ENCODE assay signal across 23 mouse cellular contexts in the genomic region with DNA sequence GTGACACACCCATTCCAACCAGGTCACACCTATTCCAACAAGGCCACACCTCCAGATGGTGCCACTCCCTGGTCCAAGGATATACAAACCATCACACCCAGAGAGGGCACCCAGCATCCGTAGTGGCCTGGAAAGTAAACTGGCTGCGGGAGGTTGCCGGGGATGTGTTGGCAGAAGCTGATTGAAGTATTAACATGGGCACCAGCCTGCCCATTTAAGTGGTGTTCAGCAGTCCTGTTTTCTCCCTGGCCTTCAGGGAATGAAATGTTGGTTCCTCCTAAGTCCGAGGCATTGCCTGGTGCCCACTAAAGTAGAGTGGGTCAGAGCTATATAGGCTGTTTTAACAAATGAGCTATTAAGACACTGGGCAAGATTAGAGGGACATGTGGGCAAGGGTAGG. TPM values are rescaled to one million over a fixed set of nuclear protein-coding genes. Genes with fewer than 3 reads are reported as not detected.
A peak's percentile ranks its signal among the peaks of the same experiment; 100 is the strongest.
DNase-seq lines count a peak whose midpoint lies in the region; ATAC-seq and TF ChIP-seq lines count a peak whose summit lies in the region.
"Had no signal": no experiment of that assay in that cellular context is flagged by ENCODE, and none has a peak within 500 bp of the region (broad histone marks: within the 10 kb centered on the region; RNA-seq: fewer than 3 reads in every experiment).

No protein-coding gene starts in this region.

- H3K36me3 ChIP-seq in liver, embryonic 13.5 days, result peaks cover 80% of the 10 kb centered on the region
- H3K36me3 ChIP-seq in liver, embryonic 11.5 days (ENCODE audit: control insufficient read depth, insufficient read depth, low read length), result peaks cover 39% of the 10 kb centered on the region
- H3K36me3 ChIP-seq in ES-Bruce4 (ENCODE audit: control insufficient read depth, insufficient read depth, low read length, poor library complexity, severe bottlenecking), result peaks cover 42% of the 10 kb centered on the region
- H3K36me3 ChIP-seq in forebrain, embryonic 16.5 days (ENCODE audit: control insufficient read depth, insufficient read depth), result peaks cover 49% of the 10 kb centered on the region

- no peak overlapping the region for H3K27ac ChIP-seq in liver, embryonic 13.5 days
- H3K27ac ChIP-seq in liver, embryonic 11.5 days (ENCODE audit: low read depth, low read length), result no peak overlapping the region
- 0 out of 2 replicates have a peak overlapping the region, but pooled peaks have one; percentile 63 for H3K27ac ChIP-seq in ES-Bruce4 (ENCODE audit: insufficient read depth, low read length)
- no peak overlapping the region for H3K27ac ChIP-seq in forebrain, embryonic 16.5 days (ENCODE audit: low read length)
- H3K27ac ChIP-seq: forebrain, embryonic 12.5 days; forebrain, embryonic 15.5 days; heart, embryonic 15.5 days; hindbrain, embryonic 10.5 days; hindbrain, embryonic 13.5 days; intestine, embryonic 15.5 days had no signal

- no peak overlapping the region for H3K4me2 ChIP-seq in liver, embryonic 13.5 days
- no peak overlapping the region for H3K4me2 ChIP-seq in liver, embryonic 11.5 days
- H3K4me2 ChIP-seq in forebrain, embryonic 16.5 days (ENCODE audit: low read length), result no peak overlapping the region
- H3K4me2 ChIP-seq: forebrain, embryonic 12.5 days; forebrain, embryonic 15.5 days; heart, embryonic 12.5 days; heart, embryonic 15.5 days; hindbrain, embryonic 13.5 days; intestine, embryonic 15.5 days had no signal

- TF ChIP-seq CTCF in ES-Bruce4 (IDR thresholded peaks at IDR 0.05; ENCODE audit: low read depth, low read length), result no peak

- H3K4me1 ChIP-seq in liver, embryonic 13.5 days (replicated peaks), result peaks cover 24% of the 10 kb centered on the region
- no peaks in the 10 kb centered on the region for H3K4me1 ChIP-seq in liver, embryonic 11.5 days (replicated peaks; ENCODE audit: control insufficient read depth, insufficient read depth, low read length)
- H3K4me1 ChIP-seq in ES-Bruce4 (ENCODE audit: control insufficient read depth, insufficient read depth, low read length), result no peaks in the 10 kb centered on the region
- peaks cover 4% of the 10 kb centered on the region for H3K4me1 ChIP-seq in forebrain, embryonic 16.5 days (replicated peaks; ENCODE audit: control insufficient read depth, insufficient read depth, low read length)
- H3K4me1 ChIP-seq: forebrain, embryonic 12.5 days; heart, embryonic 15.5 days; hindbrain, embryonic 10.5 days; hindbrain, embryonic 13.5 days; intestine, embryonic 15.5 days had no signal

- no peaks in the 10 kb centered on the region for H3K27me3 ChIP-seq in liver, embryonic 13.5 days
- H3K27me3 ChIP-seq in liver, embryonic 11.5 days (replicated peaks; ENCODE audit: control insufficient read depth, insufficient read depth, low read length), result no peaks in the 10 kb centered on the region
- no peaks in the 10 kb centered on the region for H3K27me3 ChIP-seq in ES-Bruce4 (ENCODE audit: control insufficient read depth, insufficient read depth, low read length, poor library complexity, severe bottlenecking)
- no peaks in the 10 kb centered on the region for H3K27me3 ChIP-seq in forebrain, embryonic 16.5 days (replicated peaks; ENCODE audit: control insufficient read depth, insufficient read depth, low read length)
- H3K27me3 ChIP-seq: forebrain, embryonic 12.5 days; forebrain, embryonic 15.5 days; heart, embryonic 12.5 days; heart, embryonic 15.5 days; hindbrain, embryonic 13.5 days; intestine, embryonic 15.5 days had no signal

- no peak for DNase-seq in liver, embryonic 13.5 days
- DNase-seq in liver, embryonic 11.5 days (ENCODE audit: low spot score), result no peak
- DNase-seq in thymus, postnatal 25 days, result no peak
- DNase-seq: adrenal gland, adult 2 months; adrenal gland, postnatal 25 days; cerebellum, adult 18-20 months; cerebellum, adult 9-10 months; cerebellum, postnatal 14 days; gastrocnemius, postnatal 10 days; gastrocnemius, postnatal 36 days; heart, postnatal 10 days; heart, postnatal 36 days had no signal

- no peak for TF ChIP-seq POLR2A in ES-Bruce4 (IDR thresholded peaks at IDR 0.05; ENCODE audit: insufficient read depth, low read length)

- no peaks in the 10 kb centered on the region for H3K9me3 ChIP-seq in liver, embryonic 13.5 days (replicated peaks)
- H3K9me3 ChIP-seq in liver, embryonic 11.5 days (ENCODE audit: control insufficient read depth, low read length), result no peaks in the 10 kb centered on the region
- H3K9me3 ChIP-seq in ES-Bruce4 (replicated peaks; ENCODE audit: control insufficient read depth, insufficient read depth, low read length, poor library complexity, severe bottlenecking), result no peaks in the 10 kb centered on the region
- H3K9me3 ChIP-seq in forebrain, embryonic 16.5 days (ENCODE audit: control insufficient read depth, low read length), result no peaks in the 10 kb centered on the region
- H3K9me3 ChIP-seq: forebrain, embryonic 12.5 days; forebrain, embryonic 15.5 days; heart, embryonic 12.5 days; heart, embryonic 15.5 days; hindbrain, embryonic 10.5 days; hindbrain, embryonic 13.5 days; intestine, embryonic 15.5 days had no signal

- WGBS in liver, embryonic 13.5 days (ENCODE audit: insufficient replicate concordance), result 84% methylated on average over 4 of the region's 4 CpGs
- 94% methylated on average over 4 of the region's 4 CpGs for WGBS in liver, embryonic 11.5 days
- WGBS in forebrain, embryonic 16.5 days, result 95% methylated on average over 4 of the region's 4 CpGs

- peak; percentile 45; the same call in 1 of the 2 replicates for ATAC-seq in liver, embryonic 13.5 days (ENCODE audit: low read depth)
- no peak for ATAC-seq in liver, embryonic 11.5 days (replicated peaks; ENCODE audit: low FRiP score)
- peak; percentile 72 for ATAC-seq in erythroblast, adult 5-6 weeks (replicated peaks; ENCODE audit: low FRiP score, poor library complexity, severe bottlenecking)
- ATAC-seq in forebrain, embryonic 16.5 days, result no peak
- ATAC-seq: CD4-positive, CD25-positive, alpha-beta regulatory T cell, adult 4 months; forebrain, embryonic 15.5 days; intestine, embryonic 15.5 days had no signal

- H3K9ac ChIP-seq in liver, embryonic 13.5 days, result no peak overlapping the region
- no peak overlapping the region for H3K9ac ChIP-seq in liver, embryonic 11.5 days (ENCODE audit: low read depth, low read length)
- H3K9ac ChIP-seq in ES-Bruce4 (ENCODE audit: low read depth, poor library complexity, severe bottlenecking), result peak overlapping the region; percentile 55; the same call in 1 of the 2 replicates
- H3K9ac ChIP-seq in forebrain, embryonic 16.5 days (replicated peaks; ENCODE audit: low read depth, low read length), result no peak overlapping the region
- H3K9ac ChIP-seq: forebrain, embryonic 12.5 days; forebrain, embryonic 15.5 days; heart, embryonic 12.5 days; heart, embryonic 15.5 days; hindbrain, embryonic 13.5 days; intestine, embryonic 15.5 days had no signal

- no peak for TF ChIP-seq EP300 in ES-Bruce4 (IDR thresholded peaks at IDR 0.05; ENCODE audit: insufficient read depth, low read depth, low read length)

- no peak overlapping the region for H3K4me3 ChIP-seq in liver, embryonic 13.5 days (replicated peaks)
- H3K4me3 ChIP-seq in liver, embryonic 11.5 days (ENCODE audit: low read depth, low read length), result no peak overlapping the region
- no peak overlapping the region for H3K4me3 ChIP-seq in ES-Bruce4 (ENCODE audit: low read depth, low read length)
- no peak overlapping the region for H3K4me3 ChIP-seq in forebrain, embryonic 16.5 days (replicated peaks; ENCODE audit: low read length)
- H3K4me3 ChIP-seq: forebrain, embryonic 12.5 days; forebrain, embryonic 15.5 days; heart, embryonic 12.5 days; heart, embryonic 15.5 days; hindbrain, embryonic 10.5 days; hindbrain, embryonic 13.5 days; intestine, embryonic 15.5 days had no signal

RNA-seq across cellular contexts. Expression of gene Drosha, which starts 8.0 kb away (rescaled TPM):
- polyA plus RNA-seq in liver, embryonic 13.5 days (2015; fragmentation: Nextera tagmentation; extraction: Ambion mirVana), result 14.3 and 20.4 TPM in 2 replicates
- 50.4 and 52.2 TPM in 2 replicates for polyA plus RNA-seq in liver, embryonic 11.5 days (2014; fragmentation: Nextera tagmentation; extraction: Ambion mirVana)
- 120 and 123 TPM in 2 replicates for polyA plus RNA-seq in ES-Bruce4 (2011; ENCODE audit: insufficient read depth, insufficient read length, low read depth, missing spikeins)
- total RNA-seq in erythroblast, adult 5-6 weeks (2015; ENCODE audit: low replicate concordance), result 13.0 and 13.8 TPM in 2 replicates
- total RNA-seq in erythroblast, adult 5-6 weeks (2017; ENCODE audit: low replicate concordance), result 8.1 and 8.5 TPM in 2 replicates
- polyA plus RNA-seq in forebrain, embryonic 16.5 days (2015; fragmentation: Nextera tagmentation; extraction: Ambion mirVana), result 61.9 and 66.8 TPM in 2 replicates

RNA-seq across cellular contexts. Expression of gene 6030458C11Rik, which starts 8.2 kb away (rescaled TPM):
- 32.4 and 35.8 TPM in 2 replicates for polyA plus RNA-seq in liver, embryonic 13.5 days (2015; fragmentation: Nextera tagmentation; extraction: Ambion mirVana)
- 54.8 and 60.1 TPM in 2 replicates for polyA plus RNA-seq in liver, embryonic 11.5 days (2014; fragmentation: Nextera tagmentation; extraction: Ambion mirVana)
- 49.5 and 54.8 TPM in 2 replicates for polyA plus RNA-seq in ES-Bruce4 (2011; ENCODE audit: insufficient read depth, insufficient read length, low read depth, missing spikeins)
- 9.8 and 13.6 TPM in 2 replicates for total RNA-seq in erythroblast, adult 5-6 weeks (2015; ENCODE audit: low replicate concordance)
- 12.8 and 17.2 TPM in 2 replicates for total RNA-seq in erythroblast, adult 5-6 weeks (2017; ENCODE audit: low replicate concordance)
- 30.8 and 36.9 TPM in 2 replicates for polyA plus RNA-seq in forebrain, embryonic 16.5 days (2015; fragmentation: Nextera tagmentation; extraction: Ambion mirVana)

Comparison
In these comparisons a context has a peak if more than half of its experiments do, and no peak if none do; other contexts are left out.
1. ATAC-seq: peak in liver, embryonic 13.5 days (single experiment) and erythroblast, adult 5-6 weeks (single experiment); none in liver, embryonic 11.5 days (single experiment) and forebrain, embryonic 16.5 days (single experiment).